In the genomic region with DNA sequence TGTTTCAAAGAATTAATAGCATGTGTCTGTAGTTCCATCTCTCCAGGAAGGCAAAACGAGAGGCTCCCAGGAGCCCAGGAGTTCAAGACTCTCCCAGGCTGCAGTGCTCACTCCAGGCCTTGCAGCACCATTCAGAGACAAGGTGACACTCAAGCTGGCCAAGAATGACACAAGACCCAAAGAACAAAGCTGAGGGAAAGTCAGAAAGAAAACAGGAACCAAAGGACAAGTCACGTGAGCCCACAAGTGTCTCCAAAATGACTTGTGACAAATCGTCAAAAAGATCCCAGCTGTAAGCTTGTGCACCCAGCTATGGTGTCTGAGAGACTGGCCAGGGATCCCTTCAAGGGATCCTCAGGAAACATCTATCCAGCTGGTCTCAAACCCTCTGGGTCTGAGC, we compare ENCODE assay signal across 27 mouse cellular contexts. TPM values are rescaled to one million over a fixed set of nuclear protein-coding genes. Genes with fewer than 3 reads are reported as not detected.
DNase-seq lines count a peak whose midpoint lies in the region; ATAC-seq and TF ChIP-seq lines count a peak whose summit lies in the region.
"Had no signal": no experiment of that assay in that cellular context is flagged by ENCODE, and none has a peak within 500 bp of the region (broad histone marks: within the 10 kb centered on the region; RNA-seq: fewer than 3 reads in every experiment).

No protein-coding gene starts in this region.

- no peaks in the 10 kb centered on the region for H3K27me3 ChIP-seq in MEL (ENCODE audit: control insufficient read depth in 1 of 2, insufficient read depth in 2 of 2, low read length in 2 of 2)
- H3K27me3 ChIP-seq: forebrain, embryonic 13.5 days; heart, embryonic 13.5 days had no signal

- DNase-seq in A20 (ENCODE audit: low read depth, low spot score) = peak; percentile 14
- DNase-seq in MEL (ENCODE audit: low read depth, low spot score) = no peak
- no peak for DNase-seq in layer of hippocampus, adult 9-10 months (ENCODE audit: low spot score)
- DNase-seq in urinary bladder, postnatal 4 days (ENCODE audit: low spot score in 2 of 2) = no peak
- no peak for DNase-seq in urinary bladder, postnatal 10 days (ENCODE audit: low spot score)
- DNase-seq: adrenal gland, adult 8-10 months; adrenal gland, postnatal 25 days; cerebellum, adult 11 months; cerebellum, adult 2 months; cerebellum, adult 9-11 months; cerebellum, postnatal 25 days; gastrocnemius, postnatal 10 days; gastrocnemius, postnatal 36 days; heart, adult 18-20 months; heart, postnatal 14 days; heart, postnatal 4 days had no signal

- H3K79me2 ChIP-seq in MEL (ENCODE audit: control insufficient read depth, insufficient read depth, low read length, poor library complexity) = no peaks in the 10 kb centered on the region

- TF ChIP-seq CTCF in MEL (IDR thresholded peaks at IDR 0.05 in 2 of 3, conservative IDR thresholded peaks at IDR 0.05 in 1 of 3; ENCODE audit: control insufficient read depth in 1 of 3, insufficient read depth in 1 of 3, low read depth in 2 of 3, low read length in 3 of 3, poor library complexity in 1 of 3, severe bottlenecking in 1 of 3) = no peak

- TF ChIP-seq EP300 in MEL (IDR thresholded peaks at IDR 0.05; ENCODE audit: low read depth in 1 of 2, low read length in 2 of 2) = no peak

- no peak overlapping the region for H3K27ac ChIP-seq in MEL (ENCODE audit: control insufficient read depth, low read depth, low read length)
- H3K27ac ChIP-seq: forebrain, embryonic 10.5 days; forebrain, embryonic 13.5 days; heart, embryonic 13.5 days; hindbrain, embryonic 14.5 days; hindbrain, postnatal 0 days had no signal

- peaks cover 0 to 7% of the 10 kb centered on the region in 2 experiments; a peak in 2 of 4 replicates for H3K36me3 ChIP-seq in MEL (ENCODE audit: control insufficient read depth in 1 of 2, insufficient read depth in 2 of 2, low read length in 2 of 2)
- H3K36me3 ChIP-seq: forebrain, embryonic 10.5 days; G1E; heart, embryonic 13.5 days had no signal

- peaks cover 3 to 9% of the 10 kb centered on the region in 2 experiments; a peak in 3 of 4 replicates for H3K4me1 ChIP-seq in MEL (ENCODE audit: control insufficient read depth in 1 of 2, insufficient read depth in 2 of 2, low read length in 2 of 2)
- H3K4me1 ChIP-seq: forebrain, embryonic 10.5 days; forebrain, embryonic 13.5 days; heart, embryonic 13.5 days had no signal

- peak; percentile 81 for ATAC-seq in granulocyte monocyte progenitor cell, adult 5-6 weeks (replicated peaks; ENCODE audit: poor library complexity, severe bottlenecking)
- ATAC-seq in neutrophil, adult 5-6 weeks (ENCODE audit: extremely low read depth, insufficient number of reproducible peaks, low FRiP score, poor library complexity, severe bottlenecking) = peak; percentile 36; the same call in 1 of the 2 replicates
- ATAC-seq: forebrain, embryonic 13.5 days; forebrain, embryonic 16.5 days; hindbrain, postnatal 0 days; inflammation-experienced regulatory T-cells, adult 6 months; intestine, embryonic 16.5 days had no signal

- no peaks in the 10 kb centered on the region for H3K9me3 ChIP-seq in MEL (replicated peaks; ENCODE audit: insufficient read depth, low read length)
- H3K9me3 ChIP-seq: forebrain, embryonic 10.5 days; forebrain, embryonic 13.5 days; G1E had no signal

- H3K4me3 ChIP-seq in MEL (ENCODE audit: control insufficient read depth in 1 of 2, insufficient read depth in 1 of 2, low read depth in 2 of 2, low read length in 2 of 2) = no peak overlapping the region
- H3K4me3 ChIP-seq: forebrain, embryonic 10.5 days; forebrain, embryonic 13.5 days; heart, embryonic 13.5 days had no signal

- H3K9ac ChIP-seq in MEL (ENCODE audit: control insufficient read depth, low read depth, low read length, poor library complexity, severe bottlenecking) = no peak overlapping the region
- H3K9ac ChIP-seq: forebrain, embryonic 13.5 days; heart, embryonic 13.5 days; hindbrain, embryonic 14.5 days had no signal

- no peak for TF ChIP-seq RAD21 in MEL (IDR thresholded peaks at IDR 0.05; ENCODE audit: low read depth, low read length)

- TF ChIP-seq POLR2A in MEL (IDR thresholded peaks at IDR 0.05; ENCODE audit: control insufficient read depth in 1 of 2, insufficient read depth in 1 of 2, low read depth in 1 of 2, low read length in 2 of 2, poor library complexity in 1 of 2) = no peak

TF ChIP-seq in MEL, 35 proteins besides CTCF, POLR2A, EP300 and RAD21:
- no peak for TF ChIP-seq KAT2A (conservative IDR thresholded peaks at IDR 0.05; ENCODE audit: low read depth, low read length)
- TF ChIP-seq MXI1 (IDR thresholded peaks at IDR 0.05; ENCODE audit: low read depth, low read length) = no peak
- no peak for TF ChIP-seq E2F4 (IDR thresholded peaks at IDR 0.05; ENCODE audit: borderline replicate concordance, low read depth, low read length)
- no peak for TF ChIP-seq ZMIZ1 (IDR thresholded peaks at IDR 0.05; ENCODE audit: low read depth, low read length)
- TF ChIP-seq ETS1 (IDR thresholded peaks at IDR 0.05; ENCODE audit: low read depth, low read length) = no peak
- TF ChIP-seq POLR2AphosphoS5 (IDR thresholded peaks at IDR 0.05; ENCODE audit: borderline replicate concordance, low read depth, low read length) = no peak
- no peak for TF ChIP-seq USF2 (IDR thresholded peaks at IDR 0.05; ENCODE audit: borderline replicate concordance in 1 of 2, insufficient read depth in 1 of 2, low read depth in 1 of 2, low read length in 2 of 2)
- TF ChIP-seq USF1 (IDR thresholded peaks at IDR 0.05; ENCODE audit: low read depth, low read length) = peak; percentile 44

RNA-seq across cellular contexts. Expression of a gene that starts 52.1 kb away (rescaled TPM):
- 19.1 and 19.4 TPM in 2 replicates for total RNA-seq in MEL (2012; rRNA removed)
- 10 to 100 TPM in 1 of 2 experiments, not detected in 1; 19.5 TPM for polyA plus RNA-seq in MEL (2012; ENCODE audit: insufficient read depth in 1 of 2, insufficient read length in 2 of 2, low read depth in 1 of 2, low replicate concordance in 2 of 2, missing spikeins in 1 of 2)
- total RNA-seq in granulocyte monocyte progenitor cell, adult 5-6 weeks (2014; fragmentation: Nextera tagmentation) = 20.7 and 32.6 TPM in 2 replicates
- 12.1 and 19.4 TPM in 2 replicates for total RNA-seq in granulocyte monocyte progenitor cell, adult 5-6 weeks (2017)
- total RNA-seq in neutrophil, adult 5-6 weeks (2017) = 19.8 and 25.0 TPM in 2 replicates

RNA-seq across cellular contexts. Expression of a gene that starts 52.1 kb away (rescaled TPM):
- 11.6 and 12.6 TPM in 2 replicates for total RNA-seq in MEL (2012; rRNA removed)
- 10 to 100 TPM in 1 of 2 experiments, not detected in 1; 23.5 TPM for polyA plus RNA-seq in MEL (2012; ENCODE audit: insufficient read depth in 1 of 2, insufficient read length in 2 of 2, low read depth in 1 of 2, low replicate concordance in 2 of 2, missing spikeins in 1 of 2)
- 13.7 and 26.7 TPM in 2 replicates for total RNA-seq in granulocyte monocyte progenitor cell, adult 5-6 weeks (2014; fragmentation: Nextera tagmentation)
- total RNA-seq in granulocyte monocyte progenitor cell, adult 5-6 weeks (2017) = 12.8 and 13.1 TPM in 2 replicates
- total RNA-seq in neutrophil, adult 5-6 weeks (2017) = 33.8 and 36.8 TPM in 2 replicates
